Mouse (Mus musculus) stomach, postnatal 0 days (tissue): ENCODE results near the gene Exosc7. TPM values are rescaled to one million over a fixed set of nuclear protein-coding genes. Genes with fewer than 3 reads are reported as not detected.
A peak's percentile ranks its signal among the peaks of the same experiment; 100 is the strongest.

Experiments
- ATAC-seq: fragments of 200-750 bp; cut with Nextera tagmentation; 2 replicates; pipeline ENCODE4 v1.8.0; 2017; ENCODE audit not compliant: low FRiP score, low TSS enrichment
- DNase-seq: peaks from one replicate; pipeline ENCODE4 v3.0.0-alpha.2; 2016; ENCODE audit warnings: low spot score
- H3K27ac ChIP-seq: fragments of 300-500 bp; sonication (generic); replicated peaks from 2 replicates; pipeline ENCODE4 v1.5.1; 2014; ENCODE audit warnings: mild to moderate bottlenecking, control low read depth
- H3K27me3 ChIP-seq: fragments of 300-500 bp; sonication (generic); 2 replicates; pipeline ENCODE4 v1.6.1; 2014; ENCODE audit warnings: low read length; ENCODE audit not compliant: control insufficient read depth, insufficient read depth
- H3K36me3 ChIP-seq: fragments of 300-500 bp; sonication (generic); 2 replicates; pipeline ENCODE4 v1.6.1; 2014; ENCODE audit warnings: low read length, mixed read lengths; ENCODE audit not compliant: control insufficient read depth, insufficient read depth
- H3K4me1 ChIP-seq: fragments of 300-500 bp; sonication (generic); replicated peaks from 2 replicates; pipeline ENCODE4 v1.6.1; 2014; ENCODE audit warnings: antibody characterized with exemption; ENCODE audit not compliant: control insufficient read depth, insufficient read depth
- H3K4me2 ChIP-seq: fragments of 300-500 bp; sonication (generic); replicated peaks from 2 replicates; pipeline ENCODE4 v1.6.1; 2014; ENCODE audit warnings: low read depth, mild to moderate bottlenecking, control low read depth, moderate library complexity
- H3K4me3 ChIP-seq: fragments of 300-500 bp; sonication (generic); 2 replicates; pipeline ENCODE4 v1.5.1; 2014; ENCODE audit warnings: low read depth, low read length, control low read depth
- H3K9ac ChIP-seq: fragments of 300-500 bp; sonication (generic); 2 replicates; pipeline ENCODE4 v1.6.1; 2014; ENCODE audit warnings: mild to moderate bottlenecking, low read length, control low read depth, mixed read lengths
- H3K9me3 ChIP-seq: fragments of 300-500 bp; sonication (generic); 2 replicates; pipeline ENCODE4 v1.6.1; 2016; ENCODE audit warnings: low read length; ENCODE audit not compliant: control insufficient read depth
- CTCF ChIP-seq: IDR thresholded peaks from 2 replicates; pipeline ENCODE4 v1.5.1; 2016; ENCODE audit warnings: antibody characterized with exemption, low read depth, mild to moderate bottlenecking, moderate library complexity
- EP300 ChIP-seq: optimal IDR thresholded peaks from 2 replicates; pipeline ENCODE3; 2016; ENCODE audit warnings: antibody characterized with exemption
- WGBS: fragments of 180-500 bp; shearing (Covaris S2); extraction: QIAGEN DNeasy Blood & Tissue Kit; methylation state at CpG from one replicate; pipeline ENCODE4 v1.1.7; 2014; 5-methylcytosine and 5-hydroxymethylcytosine counted together
- polyA plus RNA-seq: library from polyadenylated mRNA; unstranded; fragments of >200 nt; fragmentation: Nextera tagmentation; extraction: Ambion mirVana; gene quantifications from 2 replicates; pipeline ENCODE4 v1.2.1, GENCODE M21; 2015

Gene Exosc7
- polyA plus RNA-seq, 1 experiment from 2014 or later: 73.5 TPM

GRCm38 (mm10) chr9:123162985-123163694, 50.1 kb downstream of the Exosc7 start:
- H3K9ac ChIP-seq: no peak overlapping the region
- DNase-seq: no peak
- no peak for TF ChIP-seq EP300
- no peak for TF ChIP-seq CTCF
- ATAC-seq: peak; percentile 65
- H3K9me3 ChIP-seq: no peaks in the 10 kb centered on the region
- H3K36me3 ChIP-seq: no peaks in the 10 kb centered on the region
- H3K4me3 ChIP-seq: no peak overlapping the region
- H3K27ac ChIP-seq: no peak overlapping the region
- H3K27me3 ChIP-seq: no peaks in the 10 kb centered on the region
- no peaks in the 10 kb centered on the region for H3K4me1 ChIP-seq
- no peak overlapping the region for H3K4me2 ChIP-seq
- 70% methylated on average over 4 of the region's 4 CpGs for WGBS

- DNase-seq (no peak), ATAC-seq (no peak)
- Histone ChIP-seq H3K27me3 (no peaks in the 10 kb centered on the region), H3K36me3 (no peaks in the 10 kb centered on the region), H3K4me3 (no peak overlapping the region), H3K9ac (no peak overlapping the region), H3K4me1 (no peaks in the 10 kb centered on the region), H3K9me3 (no peaks in the 10 kb centered on the region), H3K27ac (no peak overlapping the region), H3K4me2 (no peak overlapping the region)
- no peak for TF ChIP-seq CTCF
- no peak for TF ChIP-seq EP300
- 87% methylated on average over 3 of the region's 3 CpGs for WGBS
Measured at GRCm38 (mm10) chr9:123165781-123166443, 52.9 kb downstream of the Exosc7 start.

GRCm38 (mm10) chr9:123173760-123174159, 60.7 kb downstream of the Exosc7 start:
- H3K36me3 ChIP-seq: no peaks in the 10 kb centered on the region; the same call in 1 of the 2 replicates
- no peaks in the 10 kb centered on the region for H3K27me3 ChIP-seq
- no peak overlapping the region for H3K4me3 ChIP-seq
- no peak for ATAC-seq
- no peak overlapping the region for H3K27ac ChIP-seq
- no peak overlapping the region for H3K9ac ChIP-seq
- TF ChIP-seq EP300 (no peak), CTCF (no peak)
- 87% methylated on average over 6 of the region's 6 CpGs for WGBS
- no peaks in the 10 kb centered on the region for H3K9me3 ChIP-seq
- no peak overlapping the region for H3K4me2 ChIP-seq
- DNase-seq: no peak
- H3K4me1 ChIP-seq: no peaks in the 10 kb centered on the region

- H3K27ac ChIP-seq: 0 out of 2 replicates have a peak overlapping the region, but pooled peaks have one; percentile 18
- no peak overlapping the region for H3K9ac ChIP-seq
- no peaks in the 10 kb centered on the region; the same call in 1 of the 2 replicates for H3K36me3 ChIP-seq
- H3K9me3 ChIP-seq: no peaks in the 10 kb centered on the region
- TF ChIP-seq CTCF (no peak), EP300 (no peak)
- no peaks in the 10 kb centered on the region for H3K4me1 ChIP-seq
- H3K4me3 ChIP-seq: no peak overlapping the region
- 88% methylated on average over 4 of the region's 4 CpGs for WGBS
- H3K27me3 ChIP-seq: no peaks in the 10 kb centered on the region
- DNase-seq: no peak
- H3K4me2 ChIP-seq: no peak overlapping the region
- no peak for ATAC-seq
Measured at GRCm38 (mm10) chr9:123174356-123174755, 61.3 kb downstream of the Exosc7 start.

- H3K4me1 ChIP-seq: no peaks in the 10 kb centered on the region
Measured at GRCm38 (mm10) chr9:123177380-123178048, 64.5 kb downstream of the Exosc7 start.

More at GRCm38 (mm10) chr9:123177380-123178048, 64.5 kb downstream of the Exosc7 start:
- H3K27me3 ChIP-seq: no peaks in the 10 kb centered on the region
- WGBS: 69% methylated on average over 9 of the region's 9 CpGs
- no peaks in the 10 kb centered on the region; the same call in none of the 2 replicates for H3K36me3 ChIP-seq
- H3K27ac ChIP-seq: 0 out of 2 replicates have a peak overlapping the region, but pooled peaks have one; percentile 8
- no peak overlapping the region for H3K4me2 ChIP-seq
- no peak for DNase-seq
- no peak overlapping the region for H3K4me3 ChIP-seq
- H3K9me3 ChIP-seq: no peaks in the 10 kb centered on the region
- TF ChIP-seq EP300 (no peak), CTCF (no peak)
- ATAC-seq: peak; percentile 66; the same call in 1 of the 2 replicates
- H3K9ac ChIP-seq: no peak overlapping the region
